Mouse (Mus musculus) granulocyte monocyte progenitor cell, adult 5-6 weeks (primary cell): ENCODE measurements around the gene Foxp1. TPM values are rescaled to one million over a fixed set of nuclear protein-coding genes. Genes with fewer than 3 reads are reported as not detected.

ENCODE experiments used
- ATAC-seq: replicated peaks from 2 replicates; pipeline ENCODE4 v1.8.0; 2016; ENCODE audit warnings: mild to moderate bottlenecking, moderate TSS enrichment, inconsistent platforms; ENCODE audit not compliant: poor library complexity, severe bottlenecking
- total RNA-seq, 2 experiments: library from RNA; stranded (forward) in 1 of 2; stranded (reverse) in 1 of 2; fragments of 200-712, 200-1000 nt in 1 of 2; fragments of >200 nt in 1 of 2; fragmentation: Nextera tagmentation in 1 of 2; gene quantifications; 2 replicates each; pipeline ENCODE4 v1.2.3; 2014 to 2017

Gene Foxp1
- total RNA-seq, 2 experiments from 2014 or later, result 68.5 to 128 TPM

DNA sequence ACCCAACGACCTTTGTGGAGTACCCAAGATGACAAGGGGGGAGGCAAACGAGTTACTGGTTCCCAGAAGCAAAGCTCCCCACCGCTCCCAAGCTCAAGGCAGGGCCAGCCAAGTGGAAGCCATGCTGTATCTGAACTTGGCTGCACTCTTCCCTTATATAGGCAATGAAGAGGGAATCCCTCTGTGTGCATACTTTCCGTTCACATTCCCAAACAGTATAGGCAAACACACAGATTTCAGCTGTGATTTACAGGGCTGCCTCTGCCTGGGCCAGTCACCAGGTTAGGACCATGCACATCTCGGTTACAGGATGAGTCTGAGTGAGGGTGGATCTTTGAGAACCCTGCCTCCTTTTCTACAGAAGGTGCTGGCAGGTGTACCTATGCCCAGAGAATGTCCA is 429.3 kb downstream of the Foxp1 start:
- no peak for ATAC-seq

- ATAC-seq, result no peak
These were observed 430.7 kb downstream of the Foxp1 start for GRCm38 (mm10) chr6:99091799-99092198.

- no peak for ATAC-seq
These were observed 434.9 kb downstream of the Foxp1 start for GRCm38 (mm10) chr6:99087598-99087997.

DNA sequence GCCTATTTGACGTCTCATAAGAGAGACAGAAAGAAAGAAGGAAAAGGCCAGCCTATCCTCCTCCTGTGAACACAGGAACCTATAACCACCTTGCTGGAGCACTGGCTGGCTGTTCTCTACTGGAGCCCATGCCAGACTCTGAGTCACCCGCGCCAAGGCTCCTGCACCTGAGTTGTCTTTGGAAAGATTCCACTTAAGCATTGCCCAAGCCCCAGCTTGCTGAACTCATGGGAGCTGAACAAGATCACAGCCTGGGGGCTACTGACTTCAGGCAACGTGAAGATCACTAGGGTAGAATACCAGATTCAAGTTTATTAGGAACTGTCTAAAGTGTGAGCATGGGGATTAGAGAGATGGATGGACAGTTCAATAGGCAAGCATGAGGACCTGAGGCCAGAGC is 437.6 kb downstream of the Foxp1 start:
- ATAC-seq, result no peak

DNA sequence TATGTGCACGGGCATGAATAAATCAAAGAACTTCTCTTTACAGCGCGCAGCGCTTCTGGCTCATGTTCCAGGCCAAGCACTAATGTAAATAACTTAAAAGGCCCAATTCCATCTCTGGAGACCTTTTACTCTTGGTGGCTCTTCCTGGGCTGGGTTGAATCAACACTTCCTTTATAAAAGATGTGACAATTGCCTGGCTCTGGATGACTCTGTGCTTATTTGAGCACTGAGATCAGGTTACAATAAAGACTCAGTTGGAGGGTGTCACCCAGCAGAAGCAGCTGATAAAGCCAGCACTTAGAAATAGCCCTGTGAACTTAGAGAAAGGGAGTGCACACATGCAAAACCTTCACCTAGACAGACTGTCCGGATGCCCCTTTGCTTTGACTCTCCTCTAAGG is 441.3 kb downstream of the Foxp1 start:
- no peak for ATAC-seq

DNA sequence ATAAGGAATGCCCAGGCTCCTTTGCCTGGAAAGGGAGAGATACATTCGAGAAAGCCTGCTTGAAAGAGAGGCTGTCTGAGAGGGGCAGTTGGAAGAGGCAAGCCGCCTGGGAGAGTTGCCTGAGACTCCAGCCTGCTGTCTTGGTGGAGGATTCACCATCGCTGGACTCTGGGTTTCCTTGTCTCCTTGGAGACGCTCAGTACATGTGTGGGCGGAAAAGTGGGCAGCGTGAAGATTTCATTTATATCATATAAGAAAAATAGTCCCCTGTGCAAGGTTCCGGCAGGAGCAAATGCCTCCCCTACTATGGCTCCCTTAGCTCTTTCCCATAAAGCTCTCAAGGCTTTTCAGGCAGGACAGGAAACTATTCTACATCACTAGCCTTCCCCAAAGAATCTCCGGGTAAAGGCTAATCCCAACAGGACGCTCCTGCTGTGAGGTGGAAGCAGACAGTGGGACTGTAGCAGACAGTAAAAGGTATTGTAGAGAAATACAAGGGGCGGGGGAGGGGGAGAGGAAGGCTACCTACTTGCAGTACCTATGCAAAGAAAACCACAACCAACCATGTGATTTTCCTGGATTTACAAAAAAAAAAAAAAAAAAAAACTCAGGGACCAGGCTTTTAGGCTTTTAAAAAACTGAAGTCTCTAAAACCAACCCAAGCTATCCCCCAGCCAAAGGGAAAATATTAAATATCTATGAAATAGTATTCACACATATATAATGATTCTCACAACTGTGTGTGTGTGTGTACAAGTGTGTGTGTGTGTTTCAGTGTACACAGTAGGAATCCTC is 443.3 kb downstream of the Foxp1 start:
- no peak for ATAC-seq

DNA sequence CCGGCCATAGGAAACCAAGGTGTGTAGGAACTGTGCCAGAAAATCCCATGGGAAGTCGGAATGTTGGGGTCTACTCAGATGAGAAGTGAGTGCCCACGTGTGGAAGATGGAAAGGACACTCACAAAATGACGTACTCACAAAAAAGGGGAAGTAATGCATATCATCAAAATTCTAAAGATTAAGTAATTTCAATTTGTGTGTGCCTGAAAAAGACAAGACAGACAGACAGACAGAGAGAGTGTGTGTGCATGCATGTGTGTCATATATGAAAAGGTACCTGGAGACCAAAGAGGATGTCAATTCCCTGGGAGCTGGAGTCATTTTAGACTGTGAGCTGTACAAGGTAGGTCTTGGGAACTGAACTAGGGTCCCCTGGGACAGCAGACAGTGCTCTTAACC is 444.4 kb downstream of the Foxp1 start:
- peak; percentile 81 for ATAC-seq

DNA sequence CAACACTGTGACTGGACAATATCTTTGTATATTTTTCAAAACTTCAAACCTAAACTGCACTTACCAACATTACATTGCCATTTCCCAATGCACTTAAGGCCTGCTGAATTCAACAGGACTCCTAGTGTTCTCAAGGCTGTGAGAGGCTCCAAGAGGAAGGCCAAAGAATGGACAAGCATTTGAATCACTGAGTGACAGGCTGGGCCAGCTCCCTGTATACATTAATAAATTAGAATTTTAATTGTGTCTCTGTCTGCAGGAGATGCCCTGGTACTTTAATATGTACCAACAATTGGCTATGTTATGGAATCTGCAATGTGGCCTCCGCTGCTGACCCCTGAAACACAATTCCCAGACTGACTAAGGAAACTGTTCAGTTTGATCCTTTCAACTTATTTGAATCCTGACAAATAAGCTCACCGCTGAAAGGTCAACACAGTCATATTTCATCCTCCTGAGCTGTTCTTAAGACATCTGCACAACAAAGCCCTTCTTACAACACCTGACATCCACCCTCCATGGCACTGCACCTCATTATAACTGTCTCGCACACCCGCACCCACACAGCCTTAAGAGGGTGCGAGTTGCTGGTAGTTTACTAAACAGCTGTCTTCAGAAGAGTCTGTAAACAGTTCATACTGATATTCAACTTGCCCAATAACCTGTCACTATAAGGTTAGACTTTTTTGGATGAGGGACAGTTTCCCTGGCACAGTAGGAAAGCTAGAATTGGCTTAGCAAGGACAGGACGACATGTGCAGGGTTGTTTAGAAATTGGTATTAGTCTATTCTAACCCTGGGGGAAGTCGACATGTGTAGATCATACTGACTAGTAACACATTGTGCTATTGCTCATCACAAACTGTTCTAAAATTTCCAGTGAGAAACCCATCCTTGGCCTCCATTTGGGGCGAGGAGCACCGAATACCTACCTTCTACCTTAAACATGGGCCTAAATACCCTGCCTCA is 448.9 kb downstream of the Foxp1 start:
- ATAC-seq, result no peak

GRCm38 (mm10) chr6:99070710-99071109 is 451.8 kb downstream of the Foxp1 start:
- peak; percentile 12; the same call in 1 of the 2 replicates for ATAC-seq

DNA sequence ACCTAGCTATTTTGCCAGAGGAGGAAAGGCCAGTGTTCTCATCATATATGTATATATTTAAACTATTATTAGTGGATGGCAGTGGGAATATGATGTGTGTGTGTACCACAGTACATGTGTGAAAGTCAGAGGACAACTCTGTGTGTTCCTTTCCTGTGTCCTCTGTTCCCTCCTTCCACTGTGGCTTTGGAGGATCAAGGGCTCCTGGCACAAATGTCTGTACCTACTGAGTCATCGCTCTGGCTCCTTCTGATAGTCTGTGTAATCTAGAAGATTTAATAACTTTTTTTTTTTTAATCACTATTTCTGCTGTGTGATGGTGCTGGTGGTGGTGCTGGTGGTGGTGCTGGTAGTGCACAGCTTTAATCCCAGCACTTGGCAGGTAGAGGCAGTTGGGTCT is 452.8 kb downstream of the Foxp1 start:
- ATAC-seq, result no peak

DNA sequence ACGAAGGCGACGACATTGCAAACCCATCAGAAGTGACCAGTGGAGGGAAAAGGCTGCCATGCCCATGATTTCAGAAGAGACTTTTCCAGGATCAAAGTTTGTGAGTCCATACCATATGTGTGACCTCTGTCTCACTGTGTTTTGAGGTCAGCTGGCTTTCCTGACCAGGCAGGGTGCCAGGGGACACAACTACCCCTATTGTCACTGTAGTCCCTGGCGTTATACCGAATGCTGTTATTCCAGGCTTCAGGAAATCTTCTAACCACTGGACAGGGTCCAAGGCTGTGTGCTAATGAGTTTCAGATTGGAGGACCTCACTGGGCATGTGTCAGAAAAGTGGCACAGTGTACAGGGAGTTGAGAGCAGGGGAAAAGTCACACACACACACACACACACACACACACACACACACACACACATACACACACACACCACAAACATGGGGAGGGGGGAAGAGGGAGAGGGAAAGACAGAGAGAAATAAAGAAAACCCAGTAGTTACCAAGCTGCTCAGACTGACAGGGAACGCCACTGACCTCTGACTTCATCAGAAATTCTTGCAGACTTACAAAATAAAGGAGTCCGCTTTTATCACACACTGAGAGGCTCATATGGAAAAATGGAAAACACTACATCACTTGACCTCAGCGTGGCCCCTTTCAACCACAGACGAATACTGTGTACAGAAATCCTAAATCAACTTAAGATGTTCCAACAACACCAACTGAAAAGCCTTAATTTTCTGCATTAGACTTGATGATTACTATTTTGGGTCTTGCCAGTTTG is 456.8 kb downstream of the Foxp1 start:
- ATAC-seq, result no peak

DNA sequence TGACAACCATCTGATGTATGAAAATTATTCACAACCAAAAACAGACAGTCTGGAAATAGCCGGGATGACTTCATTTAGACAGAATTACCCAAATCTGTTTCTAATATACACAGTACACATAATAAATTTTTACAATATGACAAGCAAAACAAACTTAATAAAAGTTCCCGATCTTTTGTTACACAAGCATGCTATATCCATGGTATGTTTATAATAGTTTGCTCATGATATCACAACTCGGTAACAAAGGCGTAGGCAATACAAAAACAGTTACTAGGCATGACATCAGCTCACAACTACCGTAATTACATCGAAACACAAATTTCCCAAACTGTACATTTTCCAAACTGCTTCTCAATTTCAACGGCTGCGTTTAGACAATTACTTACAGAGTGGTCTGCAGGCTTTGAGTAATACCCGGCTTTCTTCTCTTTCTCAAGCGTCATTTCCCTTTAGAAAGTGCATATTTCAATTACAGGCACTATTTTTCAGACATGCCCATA is 458.5 kb downstream of the Foxp1 start:
- ATAC-seq, result peak; percentile 79

- no peak for ATAC-seq
These were observed 459.6 kb downstream of the Foxp1 start for GRCm38 (mm10) chr6:99062931-99063330.

DNA sequence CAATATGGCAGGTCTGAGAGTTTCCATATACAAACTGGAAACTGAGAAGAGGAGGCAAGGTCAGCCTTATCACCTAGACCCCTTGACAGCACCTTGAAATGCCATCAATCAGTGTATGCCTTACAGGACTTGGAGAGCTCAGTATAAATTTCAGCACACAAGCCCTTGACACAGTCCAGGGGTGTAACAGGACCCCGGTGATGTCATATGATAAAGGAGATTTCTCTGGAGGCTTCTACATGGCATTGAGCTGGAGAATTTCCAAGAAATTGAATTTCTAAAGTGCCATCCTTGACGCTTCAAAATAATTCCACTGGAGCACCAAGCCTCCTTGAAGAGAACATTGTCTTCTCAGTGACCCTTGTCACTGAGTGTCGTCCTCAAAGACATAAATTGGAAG is 463.8 kb downstream of the Foxp1 start:
- no peak for ATAC-seq

DNA sequence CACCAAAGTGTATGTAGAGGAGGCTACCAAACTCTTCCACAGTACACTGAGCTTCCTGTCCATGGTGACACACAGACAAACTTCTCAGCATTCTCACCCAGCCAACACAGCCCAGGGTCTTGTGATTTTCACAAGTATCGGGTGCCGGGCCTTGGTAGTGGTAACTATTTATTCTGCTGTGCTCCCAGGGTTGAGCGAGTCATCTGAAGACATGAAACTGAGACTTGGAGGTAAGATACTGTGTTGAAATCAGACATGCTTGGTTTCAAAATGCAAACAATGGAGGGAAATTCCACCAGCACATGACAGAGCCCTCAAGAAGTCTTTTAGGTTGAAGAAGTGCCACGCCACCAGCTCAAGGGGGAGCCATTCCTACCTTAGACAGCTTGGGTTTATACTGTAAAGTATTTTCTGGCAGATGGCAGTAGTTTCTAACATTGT is 465.4 kb downstream of the Foxp1 start:
- ATAC-seq, result peak; percentile 68

- ATAC-seq, result peak; percentile 75
These were observed 466.1 kb downstream of the Foxp1 start for GRCm38 (mm10) chr6:99056379-99056778.

DNA sequence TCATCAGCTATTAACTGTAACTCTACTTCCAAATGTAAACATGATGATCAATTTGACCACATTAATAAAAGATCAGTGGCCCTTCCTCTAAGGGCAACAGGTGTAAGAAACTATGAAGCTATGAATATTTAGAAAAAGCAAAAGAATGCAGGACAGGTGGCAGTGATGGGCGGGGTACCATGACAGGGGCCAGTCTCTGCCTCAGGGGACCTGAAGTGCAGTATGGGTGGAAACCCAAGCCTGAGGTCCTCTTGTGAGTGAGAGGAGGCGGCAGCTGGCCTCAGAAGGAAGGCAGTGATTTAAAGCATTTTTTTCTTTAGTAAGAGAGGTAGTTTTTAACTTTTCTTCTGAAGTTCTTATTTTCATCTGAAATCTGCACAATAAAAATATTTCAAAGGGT is 468.5 kb downstream of the Foxp1 start:
- ATAC-seq, result no peak

DNA sequence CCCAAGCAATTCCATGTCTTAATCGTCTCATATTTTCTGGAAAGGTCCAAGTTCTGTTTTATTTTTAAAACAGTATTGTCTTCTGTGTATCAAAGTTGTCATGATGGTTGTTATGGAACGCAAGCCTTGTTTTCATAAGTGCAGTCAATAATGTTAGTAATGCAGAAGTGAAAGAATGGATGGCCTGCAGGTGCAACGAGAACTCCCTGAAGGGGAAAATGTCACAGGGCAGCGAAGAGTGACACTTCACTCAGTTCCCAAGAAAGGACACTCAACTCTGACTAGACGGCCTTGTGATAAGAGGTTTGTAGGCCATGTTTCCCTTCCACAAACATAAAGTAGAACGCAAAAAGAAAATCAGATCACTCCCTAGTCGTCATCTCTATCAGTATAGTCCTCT is 469.4 kb downstream of the Foxp1 start:
- peak; percentile 33 for ATAC-seq

DNA sequence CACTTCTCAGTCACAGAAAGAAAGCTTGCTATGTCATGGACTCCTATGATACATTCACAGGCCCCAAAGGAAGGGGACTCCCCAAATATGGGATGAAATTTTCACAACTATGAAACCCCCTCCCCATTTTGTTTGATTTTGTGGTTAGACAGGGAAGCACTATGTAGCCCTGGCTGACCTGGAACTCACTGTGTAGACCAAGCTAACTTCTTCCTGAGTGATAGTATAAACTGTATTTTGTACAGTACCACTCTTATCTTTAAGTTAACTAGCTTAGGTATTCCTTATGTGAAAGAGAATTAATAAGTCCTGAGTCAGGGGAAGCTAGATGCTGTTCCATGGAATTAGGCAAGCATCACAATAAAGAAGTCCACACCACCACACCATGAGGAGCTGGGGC is 470.8 kb downstream of the Foxp1 start:
- ATAC-seq, result no peak

GRCm38 (mm10) chr6:99050288-99051006 is 472.1 kb downstream of the Foxp1 start:
- ATAC-seq, result peak; percentile 57
